Mouse (Mus musculus): ENCODE results near the gene Lin52. TPM values are rescaled to one million over a fixed set of nuclear protein-coding genes. Genes with fewer than 3 reads are reported as not detected.

The Lin52 gene
- polyA plus RNA-seq (2015; fragmentation: Nextera tagmentation; extraction: Ambion mirVana): 19.5 and 19.6 TPM in 2 replicates

- Histone ChIP-seq H3K36me3 (no peaks in the 10 kb centered on the region), H3K4me3 (peak within 1 kb of the TSS; percentile 66), H3K9ac (peak within 1 kb of the TSS; percentile 64), H3K4me1 (peaks cover 12% of the 10 kb centered on the region), H3K9me3 (no peaks in the 10 kb centered on the region), H3K27me3 (no peaks in the 10 kb centered on the region; the same call in 1 of the 2 replicates), H3K4me2 (peak within 1 kb of the TSS; percentile 91), H3K27ac (peak within 1 kb of the TSS; percentile 72)
- peak; percentile 99 for ATAC-seq (ENCODE audit: insufficient number of reproducible peaks, low FRiP score, low TSS enrichment, low read depth)
- WGBS: under 1% methylated on average over 49 of the region's 49 CpGs
These were observed at the start of gene Lin52, which contains the start of gene Aldh6a1 for GRCm38 (mm10) chr12:84450718-84451646. Lin52 (plus strand) TSS chr12:84451422. Aldh6a1 (minus strand) TSS chr12:84451004.

GRCm38 (mm10) chr12:84402923-84403322, 48.3 kb upstream of the Lin52 start:
- 65% methylated on average over 9 of the region's 9 CpGs for WGBS
- H3K36me3 ChIP-seq: no peaks in the 10 kb centered on the region
- no peak overlapping the region for H3K4me2 ChIP-seq
- no peak overlapping the region for H3K9ac ChIP-seq
- no peak overlapping the region for H3K4me3 ChIP-seq
- H3K9me3 ChIP-seq: no peaks in the 10 kb centered on the region
- H3K4me1 ChIP-seq: peaks cover 3% of the 10 kb centered on the region; the same call in 1 of the 2 replicates
- ATAC-seq (ENCODE audit: insufficient number of reproducible peaks, low FRiP score, low TSS enrichment, low read depth): no peak
- H3K27ac ChIP-seq: no peak overlapping the region
- no peaks in the 10 kb centered on the region for H3K27me3 ChIP-seq

GRCm38 (mm10) chr12:84404541-84404940, 46.7 kb upstream of the Lin52 start:
- Histone ChIP-seq H3K9ac (no peak overlapping the region), H3K4me1 (peaks cover 12% of the 10 kb centered on the region; the same call in 1 of the 2 replicates), H3K4me2 (no peak overlapping the region), H3K9me3 (no peaks in the 10 kb centered on the region), H3K4me3 (no peak overlapping the region), H3K27ac (no peak overlapping the region), H3K27me3 (no peaks in the 10 kb centered on the region), H3K36me3 (no peaks in the 10 kb centered on the region)
- no peak for ATAC-seq (ENCODE audit: insufficient number of reproducible peaks, low FRiP score, low TSS enrichment, low read depth)
- 93% methylated on average over 6 of the region's 6 CpGs for WGBS

- no peak overlapping the region for H3K4me3 ChIP-seq
- no peaks in the 10 kb centered on the region for H3K27me3 ChIP-seq
- H3K4me1 ChIP-seq: peaks cover 12% of the 10 kb centered on the region; the same call in 1 of the 2 replicates
- H3K4me2 ChIP-seq: no peak overlapping the region
- H3K9me3 ChIP-seq: no peaks in the 10 kb centered on the region
- H3K9ac ChIP-seq: no peak overlapping the region
- no peak for ATAC-seq (ENCODE audit: insufficient number of reproducible peaks, low FRiP score, low TSS enrichment, low read depth)
- H3K36me3 ChIP-seq: no peaks in the 10 kb centered on the region
- H3K27ac ChIP-seq: no peak overlapping the region
- WGBS: 52% methylated on average over 4 of the region's 4 CpGs
These were observed 44.0 kb upstream of the Lin52 start for GRCm38 (mm10) chr12:84407259-84407658.

- Histone ChIP-seq H3K27me3 (no peaks in the 10 kb centered on the region), H3K27ac (peak overlapping the region; percentile 79), H3K4me2 (peak overlapping the region; percentile 90), H3K4me3 (peak overlapping the region; percentile 81), H3K36me3 (no peaks in the 10 kb centered on the region), H3K9ac (peak overlapping the region; percentile 59), H3K9me3 (no peaks in the 10 kb centered on the region), H3K4me1 (peaks cover 12% of the 10 kb centered on the region; the same call in 1 of the 2 replicates)
- WGBS: under 1% methylated on average over 50 of the region's 52 CpGs
- ATAC-seq (ENCODE audit: insufficient number of reproducible peaks, low FRiP score, low TSS enrichment, low read depth): peak; percentile 57; the same call in 1 of the 2 replicates
These were observed 43.1 kb upstream of the Lin52 start for GRCm38 (mm10) chr12:84407874-84408818.

- Histone ChIP-seq H3K4me3 (peak within 1 kb of the TSS; percentile 81), H3K27me3 (no peaks in the 10 kb centered on the region), H3K36me3 (no peaks in the 10 kb centered on the region), H3K4me1 (peaks cover 12% of the 10 kb centered on the region; the same call in 1 of the 2 replicates), H3K9me3 (no peaks in the 10 kb centered on the region), H3K27ac (peak within 1 kb of the TSS; percentile 79), H3K9ac (peak within 1 kb of the TSS; percentile 59), H3K4me2 (peak within 1 kb of the TSS; percentile 90)
- WGBS: 1% methylated on average over 63 of the region's 63 CpGs
- peak; percentile 90 for ATAC-seq (ENCODE audit: insufficient number of reproducible peaks, low FRiP score, low TSS enrichment, low read depth)
These were observed 42.3 kb upstream of the Lin52 start, which contains the start of the genes Entpd5 and Bbof1 for GRCm38 (mm10) chr12:84408819-84409507. Entpd5 (minus strand) TSS chr12:84409029. Bbof1 (plus strand) TSS chr12:84409071.

- H3K9me3 ChIP-seq: no peaks in the 10 kb centered on the region
- no peak for ATAC-seq (ENCODE audit: insufficient number of reproducible peaks, low FRiP score, low TSS enrichment, low read depth)
- 3% methylated on average over 50 of the region's 50 CpGs for WGBS
- peaks cover 7% of the 10 kb centered on the region for H3K4me1 ChIP-seq
- peak within 1 kb of the TSS; percentile 55 for H3K9ac ChIP-seq
- H3K36me3 ChIP-seq: 0 out of 2 replicates have a peak, but pooled peaks cover 6% of the 10 kb centered on the region
- peak within 1 kb of the TSS; percentile 84 for H3K4me2 ChIP-seq
- peak within 1 kb of the TSS; percentile 6 for H3K27ac ChIP-seq
- H3K27me3 ChIP-seq: no peaks in the 10 kb centered on the region
- H3K4me3 ChIP-seq: peak within 1 kb of the TSS; percentile 57
These were observed 34.2 kb upstream of the Lin52 start, which contains the start of gene Rnf113a2 for GRCm38 (mm10) chr12:84416834-84417604. Rnf113a2 (plus strand) TSS chr12:84417196.

GRCm38 (mm10) chr12:84417605-84417922, 33.7 kb upstream of the Lin52 start:
- peak overlapping the region; percentile 57 for H3K4me3 ChIP-seq
- H3K27me3 ChIP-seq: no peaks in the 10 kb centered on the region
- no peak for ATAC-seq (ENCODE audit: insufficient number of reproducible peaks, low FRiP score, low TSS enrichment, low read depth)
- H3K9me3 ChIP-seq: no peaks in the 10 kb centered on the region
- H3K4me2 ChIP-seq: peak overlapping the region; percentile 84
- H3K36me3 ChIP-seq: 0 out of 2 replicates have a peak, but pooled peaks cover 6% of the 10 kb centered on the region
- peak overlapping the region; percentile 55 for H3K9ac ChIP-seq
- peak overlapping the region; percentile 6; the same call in 1 of the 2 replicates for H3K27ac ChIP-seq
- WGBS: 35% methylated on average over 18 of the region's 18 CpGs
- peaks cover 7% of the 10 kb centered on the region for H3K4me1 ChIP-seq

GRCm38 (mm10) chr12:84423990-84424389, 27.2 kb upstream of the Lin52 start:
- Histone ChIP-seq H3K4me3 (no peak overlapping the region), H3K9ac (no peak overlapping the region), H3K27me3 (no peaks in the 10 kb centered on the region), H3K9me3 (no peaks in the 10 kb centered on the region), H3K36me3 (no peaks in the 10 kb centered on the region), H3K4me1 (no peaks in the 10 kb centered on the region), H3K27ac (no peak overlapping the region), H3K4me2 (no peak overlapping the region)
- ATAC-seq (ENCODE audit: insufficient number of reproducible peaks, low FRiP score, low TSS enrichment, low read depth): no peak
- WGBS: 55% methylated on average over 3 of the region's 3 CpGs

- H3K4me1 ChIP-seq: no peaks in the 10 kb centered on the region
- H3K4me2 ChIP-seq: no peak overlapping the region
- H3K9me3 ChIP-seq: no peaks in the 10 kb centered on the region
- 86% methylated on average over 2 of the region's 2 CpGs for WGBS
- H3K36me3 ChIP-seq: peaks cover 18% of the 10 kb centered on the region; the same call in 1 of the 2 replicates
- H3K27me3 ChIP-seq: no peaks in the 10 kb centered on the region
- no peak overlapping the region for H3K9ac ChIP-seq
- H3K4me3 ChIP-seq: no peak overlapping the region
- no peak for ATAC-seq (ENCODE audit: insufficient number of reproducible peaks, low FRiP score, low TSS enrichment, low read depth)
- H3K27ac ChIP-seq: no peak overlapping the region
These were observed 21.4 kb upstream of the Lin52 start for GRCm38 (mm10) chr12:84429825-84430224.
